Mouse (Mus musculus) neural tube, embryonic 11.5 days (tissue): ENCODE measurements around the gene Irf1. TPM values are rescaled to one million over a fixed set of nuclear protein-coding genes. Genes with fewer than 3 reads are reported as not detected.
A peak's percentile ranks its signal among the peaks of the same experiment; 100 is the strongest.

Experiments used
- ATAC-seq: fragments of 200-750 bp; cut with Nextera tagmentation; 2 replicates; pipeline ENCODE4 v1.8.0; 2017; ENCODE audit warnings: moderate number of reproducible peaks, mild to moderate bottlenecking, moderate TSS enrichment, moderate library complexity; ENCODE audit not compliant: insufficient read depth, low FRiP score, low TSS enrichment
- DNase-seq: peaks from one replicate; pipeline ENCODE4 v3.0.0-alpha.2; 2015; ENCODE audit warnings: low spot score
- H3K27ac ChIP-seq: fragments of 300-500 bp; sonication (generic); 2 replicates; pipeline ENCODE4 v1.5.1; 2014; ENCODE audit warnings: low read depth, mild to moderate bottlenecking, low read length
- H3K27me3 ChIP-seq: fragments of 300-500 bp; sonication (generic); 2 replicates; pipeline ENCODE4 v1.6.1; 2014; ENCODE audit warnings: mild to moderate bottlenecking, low read length, mixed read lengths; ENCODE audit not compliant: control insufficient read depth, insufficient read depth
- H3K36me3 ChIP-seq: fragments of 300-500 bp; sonication (generic); 2 replicates; pipeline ENCODE4 v1.6.1; 2014; ENCODE audit warnings: mild to moderate bottlenecking, low read length, moderate library complexity, mixed read lengths; ENCODE audit not compliant: control insufficient read depth, insufficient read depth
- H3K4me1 ChIP-seq: fragments of 300-500 bp; sonication (generic); 2 replicates; pipeline ENCODE4 v1.6.1; 2014; ENCODE audit warnings: low read length, mixed read lengths; ENCODE audit not compliant: control insufficient read depth, insufficient read depth
- H3K4me2 ChIP-seq: fragments of 300-500 bp; sonication (generic); 2 replicates; pipeline ENCODE4 v1.6.1; 2014; ENCODE audit warnings: low read depth, mild to moderate bottlenecking, moderate library complexity
- H3K4me3 ChIP-seq: fragments of 300-500 bp; sonication (generic); 2 replicates; pipeline ENCODE4 v1.5.1; 2014; ENCODE audit warnings: low read depth, low read length
- H3K9ac ChIP-seq: fragments of 300-500 bp; sonication (generic); 2 replicates; pipeline ENCODE4 v1.6.1; 2014; ENCODE audit warnings: mild to moderate bottlenecking, low read length
- H3K9me3 ChIP-seq: fragments of 300-500 bp; sonication (generic); 2 replicates; pipeline ENCODE4 v1.6.1; 2016; ENCODE audit warnings: low read length; ENCODE audit not compliant: control insufficient read depth
- WGBS: fragments of 180-500 bp; shearing (Covaris S2); extraction: QIAGEN DNeasy Blood & Tissue Kit; methylation state at CpG from one replicate; pipeline ENCODE4 v1.1.7; 2014; 5-methylcytosine and 5-hydroxymethylcytosine counted together
- polyA plus RNA-seq: library from polyadenylated mRNA; unstranded; fragments of >200 nt; fragmentation: Nextera tagmentation; extraction: Ambion mirVana; gene quantifications from 2 replicates; pipeline ENCODE4 v1.2.1, GENCODE M21; 2014

Irf1 gene
- polyA plus RNA-seq, 1 experiment from 2014 or later = 4.0 TPM

GRCm38 (mm10) chr11:53785311-53785936 lies 15.6 kb downstream of the Irf1 start:
- 87% methylated on average over 3 of the region's 3 CpGs for WGBS
- H3K27me3 ChIP-seq = no peaks in the 10 kb centered on the region
- H3K4me2 ChIP-seq = no peak overlapping the region
- H3K36me3 ChIP-seq = no peaks in the 10 kb centered on the region
- DNase-seq (no peak), ATAC-seq (no peak)
- H3K4me3 ChIP-seq = no peak overlapping the region
- no peak overlapping the region for H3K9ac ChIP-seq
- 0 out of 2 replicates have a peak, but pooled peaks cover 3% of the 10 kb centered on the region for H3K4me1 ChIP-seq
- H3K9me3 ChIP-seq = no peaks in the 10 kb centered on the region
- no peak overlapping the region for H3K27ac ChIP-seq

GRCm38 (mm10) chr11:53786058-53787031 lies 16.5 kb downstream of the Irf1 start:
- Histone ChIP-seq H3K9me3 (no peaks in the 10 kb centered on the region), H3K9ac (no peak overlapping the region; the same call in 1 of the 2 replicates), H3K36me3 (no peaks in the 10 kb centered on the region), H3K4me1 (0 out of 2 replicates have a peak, but pooled peaks cover 3% of the 10 kb centered on the region), H3K4me2 (no peak overlapping the region), H3K27me3 (no peaks in the 10 kb centered on the region), H3K4me3 (no peak overlapping the region), H3K27ac (no peak overlapping the region)
- ATAC-seq = no peak
- 87% methylated on average over 13 of the region's 13 CpGs for WGBS
- DNase-seq = no peak

- ATAC-seq (no peak), DNase-seq (no peak)
- Histone ChIP-seq H3K27me3 (no peaks in the 10 kb centered on the region), H3K4me1 (0 out of 2 replicates have a peak, but pooled peaks cover 3% of the 10 kb centered on the region), H3K27ac (no peak overlapping the region), H3K36me3 (no peaks in the 10 kb centered on the region), H3K9me3 (no peaks in the 10 kb centered on the region), H3K9ac (no peak overlapping the region), H3K4me2 (no peak overlapping the region), H3K4me3 (no peak overlapping the region)
- 56% methylated on average over 8 of the region's 8 CpGs for WGBS
Observed at GRCm38 (mm10) chr11:53788196-53788595, 18.4 kb downstream of the Irf1 start.

GRCm38 (mm10) chr11:53789277-53789676 lies 19.5 kb downstream of the Irf1 start:
- Histone ChIP-seq H3K4me1 (0 out of 2 replicates have a peak, but pooled peaks cover 3% of the 10 kb centered on the region), H3K9me3 (no peaks in the 10 kb centered on the region), H3K27me3 (no peaks in the 10 kb centered on the region), H3K9ac (no peak overlapping the region), H3K36me3 (no peaks in the 10 kb centered on the region), H3K4me3 (no peak overlapping the region), H3K27ac (no peak overlapping the region), H3K4me2 (no peak overlapping the region)
- WGBS = 71% methylated on average over 3 of the region's 3 CpGs
- ATAC-seq = no peak
- DNase-seq = no peak

- Histone ChIP-seq H3K27ac (no peak overlapping the region), H3K4me2 (no peak overlapping the region), H3K9me3 (no peaks in the 10 kb centered on the region), H3K36me3 (no peaks in the 10 kb centered on the region), H3K27me3 (no peaks in the 10 kb centered on the region), H3K4me3 (no peak overlapping the region), H3K9ac (no peak overlapping the region), H3K4me1 (peaks cover 6% of the 10 kb centered on the region; the same call in 1 of the 2 replicates)
- ATAC-seq (no peak), DNase-seq (no peak)
- 76% methylated on average over 3 of the region's 3 CpGs for WGBS
Observed at GRCm38 (mm10) chr11:53792986-53793385, 23.2 kb downstream of the Irf1 start.

- H3K4me3 ChIP-seq = no peak overlapping the region
- no peaks in the 10 kb centered on the region for H3K27me3 ChIP-seq
- ATAC-seq (no peak), DNase-seq (no peak)
- H3K4me1 ChIP-seq = peaks cover 3% of the 10 kb centered on the region; the same call in 1 of the 2 replicates
- H3K4me2 ChIP-seq = no peak overlapping the region
- no peaks in the 10 kb centered on the region for H3K9me3 ChIP-seq
- no peak overlapping the region for H3K27ac ChIP-seq
- WGBS = 82% methylated on average over 3 of the region's 3 CpGs
- H3K9ac ChIP-seq = no peak overlapping the region
- H3K36me3 ChIP-seq = no peaks in the 10 kb centered on the region
Observed at GRCm38 (mm10) chr11:53794015-53794414, 24.2 kb downstream of the Irf1 start.

- Histone ChIP-seq H3K4me3 (no peak overlapping the region), H3K27me3 (no peaks in the 10 kb centered on the region), H3K9me3 (no peaks in the 10 kb centered on the region), H3K9ac (peak overlapping the region; percentile 5; the same call in 1 of the 2 replicates), H3K27ac (no peak overlapping the region), H3K4me1 (peaks cover 3% of the 10 kb centered on the region; the same call in 1 of the 2 replicates), H3K4me2 (no peak overlapping the region), H3K36me3 (no peaks in the 10 kb centered on the region)
- 69% methylated on average over 25 of the region's 25 CpGs for WGBS
- DNase-seq (no peak), ATAC-seq (no peak)
Observed at GRCm38 (mm10) chr11:53794671-53795557, 25.1 kb downstream of the Irf1 start.

- Histone ChIP-seq H3K4me2 (no peak overlapping the region), H3K27me3 (no peaks in the 10 kb centered on the region), H3K9me3 (no peaks in the 10 kb centered on the region), H3K36me3 (no peaks in the 10 kb centered on the region), H3K4me1 (peaks cover 3% of the 10 kb centered on the region; the same call in 1 of the 2 replicates), H3K27ac (no peak overlapping the region), H3K9ac (no peak overlapping the region), H3K4me3 (no peak overlapping the region)
- WGBS = 79% methylated on average over 8 of the region's 8 CpGs
- DNase-seq = no peak
- ATAC-seq = no peak
Observed at GRCm38 (mm10) chr11:53795813-53796212, 26.0 kb downstream of the Irf1 start.
